Mouse (Mus musculus) left cerebral cortex, postnatal 14 days (tissue): ENCODE data around the gene Gsg1l. TPM values are rescaled to one million over a fixed set of nuclear protein-coding genes. Genes with fewer than 3 reads are reported as not detected.
A peak's percentile ranks its signal among the peaks of the same experiment; 100 is the strongest.

Source experiments
- DNase-seq, 2 experiments: peaks; one replicate each; pipeline ENCODE4 v3.0.0; 2021 to 2022; ENCODE audit warnings: low spot score in 2 of 2, mixed read lengths in 1 of 2
- intact Hi-C: fragments of 180-260 bp; cut with DNase I; formaldehyde crosslinking; loops from one replicate; pipeline ENCODE4 v1.15.1; 2025
- total RNA-seq, 2 experiments: library from RNA; stranded (reverse); gene quantifications; 2 replicates each; pipeline ENCODE4 v1.2.3; 2021

The Gsg1l gene
- total RNA-seq, 2 experiments from 2014 or later: 51.7 to 54.5 TPM

- no peak for DNase-seq
- intact Hi-C loops: no loop called here
Measured at GRCm38 (mm10) chr7:125954994-125955393, 127.2 kb downstream of the Gsg1l start.

GRCm38 (mm10) chr7:125954356-125954878 lies 127.8 kb downstream of the Gsg1l start:
- intact Hi-C loops: no loop called here

GRCm38 (mm10) chr7:125953844-125954243 lies 128.4 kb downstream of the Gsg1l start:
- intact Hi-C loops: no loop called here
- no peak for DNase-seq

More at GRCm38 (mm10) chr7:125954356-125954878, 127.8 kb downstream of the Gsg1l start:
- DNase-seq: no peak

- no peak for DNase-seq
- intact Hi-C loops: no loop called here
Measured at GRCm38 (mm10) chr7:125951911-125952310, 130.3 kb downstream of the Gsg1l start.

- intact Hi-C loops: no loop called here
- DNase-seq: no peak
Measured at GRCm38 (mm10) chr7:125948973-125949372, 133.2 kb downstream of the Gsg1l start.

GRCm38 (mm10) chr7:125945915-125946314 lies 136.3 kb downstream of the Gsg1l start:
- intact Hi-C loops: no loop called here

GRCm38 (mm10) chr7:125944631-125945030 lies 137.6 kb downstream of the Gsg1l start:
- intact Hi-C loops: no loop called here
- no peak for DNase-seq

More at GRCm38 (mm10) chr7:125945915-125946314, 136.3 kb downstream of the Gsg1l start:
- DNase-seq: peak in 1 of 2 experiments; percentile 17

- intact Hi-C loops: no loop called here
- DNase-seq: no peak
Measured at GRCm38 (mm10) chr7:125943511-125943910, 138.7 kb downstream of the Gsg1l start.

GRCm38 (mm10) chr7:125942365-125943090 lies 139.7 kb downstream of the Gsg1l start:
- intact Hi-C loops: no loop called here
- DNase-seq: no peak

- intact Hi-C loops: no loop called here
- no peak for DNase-seq
Measured at GRCm38 (mm10) chr7:125934319-125934718, 147.9 kb downstream of the Gsg1l start.

- no peak for DNase-seq
- intact Hi-C loops: no loop called here
Measured at GRCm38 (mm10) chr7:125933356-125934244, 148.6 kb downstream of the Gsg1l start.

GRCm38 (mm10) chr7:125931602-125932001 lies 150.6 kb downstream of the Gsg1l start:
- DNase-seq: no peak
- intact Hi-C loops: no loop called here

GRCm38 (mm10) chr7:125924044-125924443 lies 158.2 kb downstream of the Gsg1l start:
- intact Hi-C loops: no loop called here
- no peak for DNase-seq

GRCm38 (mm10) chr7:125920801-125921200 lies 161.4 kb downstream of the Gsg1l start:
- intact Hi-C loops: no loop called here
- DNase-seq: no peak

GRCm38 (mm10) chr7:125900386-125901161 lies 181.6 kb downstream of the Gsg1l start:
- peak in 1 of 2 experiments; percentile 33 for DNase-seq

GRCm38 (mm10) chr7:125899916-125900315 lies 182.3 kb downstream of the Gsg1l start:
- intact Hi-C loops: no loop called here
- DNase-seq: no peak

More at GRCm38 (mm10) chr7:125900386-125901161, 181.6 kb downstream of the Gsg1l start:
- intact Hi-C loops: no loop called here

GRCm38 (mm10) chr7:125899036-125899435 lies 183.2 kb downstream of the Gsg1l start:
- intact Hi-C loops: no loop called here
- peak; percentile 68 to 89 for DNase-seq

- intact Hi-C loops: no loop called here
- no peak for DNase-seq
Measured at GRCm38 (mm10) chr7:125897059-125897458, 185.2 kb downstream of the Gsg1l start.

GRCm38 (mm10) chr7:125893621-125894020 lies 188.6 kb downstream of the Gsg1l start:
- DNase-seq: no peak
- intact Hi-C loops: no loop called here
